8 mouse cellular contexts compared by ENCODE assay signal in the genomic region with DNA sequence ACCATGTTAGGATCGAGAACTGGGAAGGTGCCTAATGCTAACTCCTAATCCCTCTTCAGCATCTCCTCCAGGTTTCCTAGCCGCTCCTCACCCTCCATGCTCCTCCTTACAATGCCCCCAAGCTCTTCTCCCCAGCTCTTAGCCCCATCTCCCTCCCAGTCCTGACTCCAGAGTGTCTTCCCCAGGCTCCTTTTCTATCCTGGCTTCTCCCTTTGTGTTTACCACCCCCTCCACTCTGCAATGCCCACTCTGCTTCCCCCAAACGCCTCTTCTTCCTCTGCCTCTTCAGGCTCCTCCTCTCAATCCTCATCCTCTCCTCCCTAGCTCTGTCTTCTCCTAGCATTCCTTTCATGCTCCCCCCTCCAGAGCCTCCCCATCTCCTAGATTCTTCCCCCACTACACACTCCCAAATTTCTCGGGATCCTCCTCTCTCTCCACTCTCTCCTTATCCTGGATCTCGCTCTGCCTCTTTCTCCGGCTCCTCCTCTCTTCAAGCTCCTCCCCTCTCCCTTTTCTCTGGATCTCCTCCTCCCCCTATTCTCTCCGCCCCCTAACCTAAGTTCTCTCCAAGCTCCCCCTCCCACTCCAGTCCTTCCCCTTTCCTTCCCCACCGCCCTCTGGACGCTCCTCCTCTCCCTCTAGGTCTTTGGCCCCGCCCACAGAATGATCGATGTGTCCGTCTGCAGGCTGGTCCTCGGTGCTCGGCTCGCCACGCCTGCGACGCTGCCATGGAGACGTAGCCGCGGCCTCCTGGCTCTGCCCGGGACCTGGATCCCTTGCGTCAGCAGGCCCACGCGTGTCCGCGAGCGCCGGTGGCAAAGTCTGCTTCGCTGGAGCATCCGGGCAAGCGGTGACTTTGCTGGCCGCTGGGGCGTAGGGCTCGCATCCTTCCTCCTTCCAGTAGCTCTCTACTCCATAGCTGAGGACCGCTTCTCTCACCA. TPM values are rescaled to one million over a fixed set of nuclear protein-coding genes. Genes with fewer than 3 reads are reported as not detected.
A peak's percentile ranks its signal among the peaks of the same experiment; 100 is the strongest.
DNase-seq lines count a peak whose midpoint lies in the region; ATAC-seq and TF ChIP-seq lines count a peak whose summit lies in the region.

A gene (plus strand): TSS at position 558 of the 941 bp plus-strand sequence.

- no peaks in the 10 kb centered on the region for H3K27me3 ChIP-seq in megakaryocyte, embryonic 14.5 days (replicated peaks)

- H3K9me3 ChIP-seq in megakaryocyte, embryonic 14.5 days = no peaks in the 10 kb centered on the region

- H3K4me3 ChIP-seq in cortical plate, adult 2 months (ENCODE audit: insufficient read depth, low read length) = peak within 1 kb of the TSS; percentile 89
- H3K4me3 ChIP-seq in megakaryocyte, embryonic 14.5 days (replicated peaks) = peak within 1 kb of the TSS; percentile 90

- peak; percentile 86 to 91 for DNase-seq in gastrocnemius, adult 8-10 months (ENCODE audit: low spot score in 2 of 2)
- DNase-seq in hindlimb bud, embryonic 11.5 days (ENCODE audit: extremely low spot score, low read depth, low spot score) = peak; percentile 97
- DNase-seq in left cerebral cortex, adult 8-10 months (ENCODE audit: low spot score in 2 of 2) = peak; percentile 80 to 97
- peak; percentile 98 for DNase-seq in right cerebral cortex, postnatal 10 days (ENCODE audit: low spot score in 2 of 2)
- DNase-seq in urinary bladder, postnatal 25 days (ENCODE audit: low spot score) = peak; percentile 91

- peak; percentile 47 for TF ChIP-seq POLR2A in cortical plate, adult 2 months (IDR thresholded peaks at IDR 0.05; ENCODE audit: extremely low read depth, insufficient read depth, low read length)

- peak within 1 kb of the TSS; percentile 70 for H3K27ac ChIP-seq in cortical plate, adult 2 months (ENCODE audit: insufficient read depth, low read length)

- peaks cover 3% of the 10 kb centered on the region; the same call in 1 of the 2 replicates for H3K4me1 ChIP-seq in cortical plate, adult 2 months (ENCODE audit: control insufficient read depth, insufficient read depth, low read length)
- peaks cover 56% of the 10 kb centered on the region for H3K4me1 ChIP-seq in megakaryocyte, embryonic 14.5 days

- no peak for TF ChIP-seq CTCF in cortical plate, adult 2 months (IDR thresholded peaks at IDR 0.05; ENCODE audit: extremely low read depth, insufficient read depth, low read length)

- peak; percentile 82 for ATAC-seq in activated CD4-positive, CD25-positive, alpha-beta regulatory T cell, adult 4 months

- peaks cover 33% of the 10 kb centered on the region for H3K36me3 ChIP-seq in megakaryocyte, embryonic 14.5 days (replicated peaks; ENCODE audit: low read length)

RNA-seq across cellular contexts. Expression of the gene that starts here (rescaled TPM):
- polyA plus RNA-seq in activated CD4-positive, CD25-positive, alpha-beta regulatory T cell, adult 4 months (2017; shearing (Covaris generic)) = under 1 TPM in 1 of 2 experiments, not detected in 1; 0.33 TPM
- 48.0 and 48.2 TPM in 2 replicates for polyA plus RNA-seq in cortical plate, adult 2 months (2012; rRNA removed)
- total RNA-seq in gastrocnemius, adult 8-10 months (2022) = 1 to 10 TPM in 1 of 4 experiments, under 1 TPM in 3; 0.70 to 1.2 (median 0.82) TPM
- total RNA-seq in left cerebral cortex, adult 8-10 months (2022) = 10 to 100 TPM; 28.5 to 30.9 (median 28.8) TPM
- 0.51 TPM in 1 of 2 replicates, not detected in the other for polyA plus RNA-seq in megakaryocyte, embryonic 14.5 days (2012; ENCODE audit: insufficient read depth, low replicate concordance)

Comparison
In these comparisons a context has a peak if more than half of its experiments do, and no peak if none do; other contexts are left out.
1. Peak in every context shown above with its lines: DNase-seq, ATAC-seq, H3K4me3 ChIP-seq and H3K27ac ChIP-seq.
2. RNA of the gene that starts here (total RNA-seq): 28.5 to 30.9 TPM in left cerebral cortex, adult 8-10 months; 0.70 to 1.2 TPM in gastrocnemius, adult 8-10 months; every median in the first group is over 10 times any median in the second.
3. RNA of the gene that starts here (polyA plus RNA-seq): 48.0 to 48.2 TPM in cortical plate, adult 2 months; 0.51 TPM in megakaryocyte, embryonic 14.5 days and 0.33 TPM in activated CD4-positive, CD25-positive, alpha-beta regulatory T cell, adult 4 months; every median in the first group is over 10 times any median in the second.
4. Peak in ATAC-seq in activated CD4-positive, CD25-positive, alpha-beta regulatory T cell, adult 4 months; RNA of the gene not detected or under 1 TPM.